Mouse (Mus musculus): ENCODE measurements at regions not wholly inside any gene's neighbourhood (a gene's known extent, or its start where the extent isn't known, plus 50 kb on each side); places are given as distances from the start of the nearest gene placed in this dataset.
"Not testable (repeated sequence)": the region's sequence is repeated elsewhere in the genome, so short reads cannot be mapped to it uniquely, and the experiment has no call there.

DNA sequence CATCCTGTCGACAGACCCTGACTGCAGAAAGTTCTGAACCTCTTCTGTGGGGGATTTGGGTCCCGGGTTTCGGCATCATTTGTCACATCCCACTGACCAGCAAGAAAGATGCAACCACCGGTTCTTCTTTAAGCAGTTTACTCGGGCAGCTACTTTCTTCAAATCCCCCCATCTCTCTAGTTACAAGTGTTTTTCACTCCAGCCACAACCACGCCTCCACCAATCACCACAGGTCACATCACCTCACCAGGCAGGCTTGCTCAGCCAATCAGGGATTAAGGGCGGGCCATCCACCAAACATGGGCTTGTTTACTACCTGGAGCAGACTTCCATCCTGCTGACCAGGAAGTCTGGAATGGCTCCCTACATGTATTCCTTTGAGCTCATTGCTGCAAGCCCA, 119.6 kb downstream of the Tnfsf18 start:
- not testable (repeated sequence) for DNase-seq (ENCODE audit: low spot score in 2 of 2)

DNA sequence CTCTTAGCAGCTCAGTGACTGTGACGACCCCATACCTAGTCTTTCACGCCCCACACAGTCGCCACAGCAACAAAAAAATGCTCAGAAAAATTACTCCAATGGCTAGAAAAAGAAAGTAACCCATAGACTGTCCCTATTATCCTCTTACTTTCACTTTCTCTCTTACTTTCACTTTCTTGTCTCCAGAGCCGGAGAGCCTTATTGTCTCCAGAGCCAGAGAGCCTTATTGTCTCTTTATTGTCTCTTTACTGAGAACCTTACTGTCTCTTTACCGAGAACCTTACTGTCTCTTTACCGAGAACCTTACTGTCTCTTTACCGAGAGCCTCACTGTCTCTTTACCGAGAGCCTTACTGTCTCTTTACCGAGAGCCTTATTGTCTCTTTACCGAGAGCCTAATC, 119.2 kb downstream of the Tnfsf18 start:
- not testable (repeated sequence) for DNase-seq (ENCODE audit: low spot score in 2 of 2)

DNA sequence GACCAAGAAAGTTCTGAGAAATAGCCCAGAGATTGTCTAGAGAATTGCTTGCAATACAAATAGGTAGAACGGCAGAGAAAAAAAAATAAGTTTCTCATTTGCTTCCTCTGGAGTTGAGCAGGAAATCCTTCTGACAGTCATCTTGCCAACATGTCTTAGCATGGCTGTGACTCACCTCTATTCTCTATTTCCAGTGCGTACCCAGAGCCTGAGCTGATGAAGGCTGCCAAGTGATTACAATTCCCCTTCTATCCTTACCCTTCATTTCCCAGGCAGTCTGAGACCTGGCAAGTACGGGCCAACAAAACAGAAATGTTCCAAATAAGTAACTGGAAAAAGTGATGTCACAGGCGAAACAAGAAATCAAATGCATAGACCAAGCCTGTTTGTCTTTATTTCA, 113.0 kb downstream of the Tnfsf18 start:
- no peak for DNase-seq (ENCODE audit: low spot score in 2 of 2)

DNA sequence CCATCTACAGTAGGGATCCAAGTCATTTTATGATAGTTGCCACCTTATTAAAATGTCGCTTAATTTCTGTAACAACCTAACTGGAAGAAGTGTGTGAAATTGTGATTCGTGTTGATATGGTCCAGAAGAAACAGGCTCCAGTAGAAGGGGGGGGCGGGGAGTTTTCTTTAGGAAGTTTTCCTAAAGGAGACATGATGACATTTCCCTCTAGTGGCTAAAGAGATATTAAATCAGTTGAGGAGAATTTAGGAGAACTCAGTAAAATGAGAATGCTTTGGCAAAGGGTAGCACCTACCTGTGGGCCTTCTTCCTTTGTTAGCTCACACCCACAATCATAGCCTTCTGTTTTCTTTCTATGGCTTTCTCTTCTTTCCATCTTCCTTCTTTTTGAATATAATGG, 107.7 kb downstream of the Tnfsf18 start:
- DNase-seq (ENCODE audit: low spot score in 2 of 2): no peak

DNA sequence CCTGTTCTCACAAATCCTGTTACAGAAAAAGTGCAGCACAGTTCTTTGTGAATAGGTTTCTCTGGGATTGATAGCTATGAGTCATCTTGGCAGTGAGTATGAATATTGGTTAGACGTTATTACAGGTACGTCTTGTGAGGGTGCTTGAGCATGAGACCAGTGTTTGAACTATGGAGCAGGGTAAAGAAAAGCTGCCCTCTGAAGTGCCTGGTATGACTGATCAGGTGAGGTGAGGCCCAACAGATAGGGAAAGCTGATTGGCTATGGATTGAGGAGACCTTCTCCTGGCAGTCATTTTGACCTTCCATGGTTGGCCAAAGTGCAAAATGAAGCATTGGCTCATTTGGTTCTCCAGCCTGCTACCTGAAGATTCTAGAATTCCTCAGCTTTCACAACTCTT, 106.7 kb downstream of the Tnfsf18 start:
- no peak for DNase-seq (ENCODE audit: low spot score in 2 of 2)

DNA sequence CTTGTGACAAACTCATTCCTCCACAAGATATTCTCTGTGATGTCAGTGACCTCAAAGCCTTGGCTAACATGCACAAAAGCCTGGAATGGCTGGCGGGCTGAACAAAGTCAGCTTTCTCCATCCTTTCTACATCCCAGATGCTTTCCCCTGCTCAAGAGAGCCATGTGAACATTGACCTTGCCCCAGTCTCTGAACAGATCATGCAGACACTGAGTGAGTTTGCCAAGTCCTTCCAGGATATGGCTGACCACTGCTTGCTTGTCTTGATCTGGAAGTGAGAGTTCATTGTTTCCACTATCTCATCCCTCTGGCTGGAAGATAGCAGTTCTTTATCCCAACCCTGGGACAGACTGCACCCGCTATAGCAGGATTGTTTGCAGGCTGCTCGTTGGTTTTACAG, 103.7 kb downstream of the Tnfsf18 start:
- no peak for DNase-seq (ENCODE audit: low spot score in 2 of 2)

DNA sequence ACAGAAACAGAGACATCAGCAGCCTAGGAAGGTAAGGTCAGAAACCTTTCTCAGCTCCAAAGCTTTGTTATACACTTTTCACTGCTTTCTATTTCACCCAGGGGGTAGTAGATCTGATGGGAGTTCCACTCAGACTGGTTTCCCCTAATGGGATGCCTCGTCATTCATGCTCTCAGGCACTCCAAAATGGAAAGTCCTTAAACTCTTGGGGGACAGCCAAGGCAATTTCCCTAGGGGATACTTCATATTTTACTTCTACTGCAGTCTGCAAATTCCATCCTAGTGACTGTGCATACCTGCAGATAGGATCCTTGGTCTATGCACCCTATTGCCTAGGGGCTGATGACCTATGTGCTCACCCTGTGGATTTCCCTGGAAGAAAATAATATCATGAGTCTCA, 82.1 kb downstream of the Tnfsf18 start:
- DNase-seq (ENCODE audit: low spot score in 2 of 2): no peak

DNA sequence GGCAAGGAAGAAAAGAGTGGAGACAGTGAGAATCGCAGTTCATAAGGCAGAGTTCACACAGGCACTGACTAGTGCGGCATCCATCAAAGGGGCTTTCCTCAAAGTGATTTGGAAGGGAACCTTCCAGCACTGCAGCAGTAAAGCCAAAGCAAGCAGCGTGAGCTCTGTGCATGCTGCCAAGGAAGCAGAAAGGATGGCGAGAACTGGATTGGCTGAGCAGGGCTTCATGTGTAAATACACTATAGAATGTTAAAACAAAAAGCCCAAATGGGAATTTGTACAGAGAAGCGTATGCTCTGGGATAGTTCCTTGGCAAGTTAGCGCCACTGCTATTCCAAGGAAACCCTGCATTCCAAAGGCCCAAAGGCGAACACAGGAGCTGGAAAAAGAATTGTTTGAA, 81.5 kb downstream of the Tnfsf18 start:
- DNase-seq (ENCODE audit: low spot score in 2 of 2): no peak

DNA sequence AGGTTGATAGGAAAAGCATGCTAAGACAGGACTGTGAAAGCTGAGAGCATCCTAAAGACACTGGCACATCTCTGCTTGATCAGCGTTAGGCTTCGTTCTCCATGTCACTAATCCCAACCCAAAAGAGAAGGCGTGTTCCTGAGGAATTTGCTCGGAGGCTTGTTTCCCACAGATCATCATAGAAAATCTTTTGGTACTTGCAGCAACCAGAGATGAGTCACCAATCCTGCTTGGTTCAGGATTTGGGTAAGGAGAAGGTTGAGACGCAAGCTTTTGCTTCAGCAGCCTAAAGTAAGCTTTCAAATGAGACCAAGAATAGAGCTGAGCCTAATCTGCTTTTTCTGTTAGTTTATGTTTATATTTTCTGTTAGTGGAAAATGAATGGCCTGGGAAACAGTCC, 80.7 kb downstream of the Tnfsf18 start:
- no peak for DNase-seq (ENCODE audit: low spot score in 2 of 2)

DNA sequence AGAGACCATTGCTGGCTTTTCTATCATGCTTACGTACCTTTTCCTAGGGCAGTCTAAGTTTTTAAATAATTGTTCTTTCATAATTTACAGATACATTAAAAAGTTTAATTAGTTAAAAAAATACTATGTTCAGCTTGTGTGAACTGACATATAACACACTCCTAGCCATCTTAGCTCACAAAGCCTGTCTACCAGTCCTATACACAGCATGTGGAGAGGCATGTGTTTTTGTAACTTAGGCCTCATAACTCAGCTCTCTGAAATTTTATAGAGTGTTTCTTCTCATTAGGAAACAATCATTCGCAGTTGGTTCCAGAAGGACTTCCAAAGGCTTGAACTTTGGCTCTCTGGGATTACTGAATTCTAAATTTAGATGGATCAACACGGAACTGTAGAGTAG, 76.3 kb downstream of the Tnfsf18 start:
- DNase-seq (ENCODE audit: low spot score in 2 of 2): no peak

DNA sequence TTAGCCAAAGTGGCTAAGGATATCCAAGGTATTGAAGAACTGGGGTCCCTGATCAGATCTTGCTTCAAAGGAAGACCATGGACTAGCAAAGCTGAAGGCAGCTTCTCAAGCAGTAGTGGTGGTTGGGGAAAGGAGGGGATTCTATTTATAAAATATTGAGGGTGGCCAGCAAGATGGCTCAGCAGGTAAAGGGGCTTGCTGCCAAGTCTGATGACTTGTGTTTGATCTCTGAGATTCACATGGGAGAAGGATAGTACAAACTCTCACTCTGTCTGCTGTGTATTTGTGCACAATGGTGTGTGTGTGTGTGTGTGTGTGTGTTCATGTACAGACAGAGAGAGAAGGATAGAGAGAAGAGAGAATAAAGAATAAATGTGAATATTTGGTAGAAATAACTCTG, 73.4 kb downstream of the Tnfsf18 start:
- no peak for DNase-seq (ENCODE audit: low spot score in 2 of 2)

DNA sequence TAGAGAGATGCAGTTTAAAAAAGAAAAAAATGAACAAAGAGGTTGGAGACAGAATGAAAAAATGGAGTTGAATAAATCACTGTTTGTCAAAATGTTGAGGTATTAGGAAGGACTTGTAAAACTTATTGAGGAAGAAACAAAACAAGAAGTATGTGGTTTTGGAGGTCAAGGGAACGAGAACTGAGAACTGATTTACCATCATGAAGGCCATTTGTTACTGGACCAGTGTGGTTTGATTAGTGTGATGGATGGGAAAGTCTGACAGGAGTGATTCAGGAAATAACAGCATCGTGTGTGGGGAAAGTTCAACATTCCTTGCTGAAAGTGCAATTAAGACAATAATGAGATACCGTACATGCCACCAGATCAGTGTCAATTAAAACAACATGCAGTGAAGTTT, 65.9 kb downstream of the Tnfsf18 start:
- no peak for DNase-seq (ENCODE audit: low spot score in 2 of 2)

Measured in spleen, postnatal 10 days (tissue).